Mouse (Mus musculus) forebrain, embryonic 11.5 days (tissue): ENCODE measurements around the gene Foxa3. TPM values are rescaled to one million over a fixed set of nuclear protein-coding genes. Genes with fewer than 3 reads are reported as not detected.

Experiments used
- ATAC-seq: fragments of 200-750 bp; cut with Nextera tagmentation; replicated peaks from 2 replicates; pipeline ENCODE4 v1.8.0; 2017; ENCODE audit warnings: moderate TSS enrichment; ENCODE audit not compliant: low FRiP score
- DNase-seq: peaks from one replicate; pipeline ENCODE4 v3.0.0-alpha.2; 2017; ENCODE audit warnings: low spot score
- H3K27ac ChIP-seq: fragments of 300-500 bp; sonication (generic); 2 replicates; pipeline ENCODE4 v1.5.1; 2014; ENCODE audit warnings: low read depth, low read length
- H3K27me3 ChIP-seq: fragments of 300-500 bp; sonication (generic); 2 replicates; pipeline ENCODE4 v1.6.1; 2014; ENCODE audit warnings: mild to moderate bottlenecking, low read length, mixed read lengths; ENCODE audit not compliant: control insufficient read depth, insufficient read depth
- H3K36me3 ChIP-seq: fragments of 300-500 bp; sonication (generic); 2 replicates; pipeline ENCODE4 v1.6.1; 2014; ENCODE audit warnings: mild to moderate bottlenecking, low read length, moderate library complexity, mixed read lengths; ENCODE audit not compliant: control insufficient read depth, insufficient read depth
- H3K4me1 ChIP-seq: fragments of 300-500 bp; sonication (generic); replicated peaks from 2 replicates; pipeline ENCODE4 v1.6.1; 2014; ENCODE audit warnings: low read length, mixed read lengths; ENCODE audit not compliant: control insufficient read depth, insufficient read depth
- H3K4me2 ChIP-seq: fragments of 300-500 bp; sonication (generic); 2 replicates; pipeline ENCODE4 v1.6.1; 2014; ENCODE audit warnings: low read depth, mild to moderate bottlenecking, low read length, moderate library complexity, mixed read lengths; ENCODE audit not compliant: severe bottlenecking
- H3K4me3 ChIP-seq: fragments of 300-500 bp; sonication (generic); 2 replicates; pipeline ENCODE4 v1.5.1; 2014; ENCODE audit warnings: low read depth, low read length
- H3K9ac ChIP-seq: fragments of 300-500 bp; sonication (generic); 2 replicates; pipeline ENCODE4 v1.6.1; 2014; ENCODE audit warnings: low read length
- H3K9me3 ChIP-seq: fragments of 300-500 bp; sonication (generic); 2 replicates; pipeline ENCODE4 v1.6.1; 2016; ENCODE audit warnings: low read length, mixed read lengths; ENCODE audit not compliant: control insufficient read depth
- WGBS: fragments of 180-500 bp; shearing (Covaris S2); extraction: QIAGEN DNeasy Blood & Tissue Kit; methylation state at CpG from one replicate; pipeline ENCODE4 v1.1.7; 2014; 5-methylcytosine and 5-hydroxymethylcytosine counted together
- polyA plus RNA-seq: library from polyadenylated mRNA; unstranded; fragments of >200 nt; fragmentation: Nextera tagmentation; extraction: Ambion mirVana; gene quantifications from 2 replicates; pipeline ENCODE4 v1.2.1, GENCODE M21; 2014

The Foxa3 gene
- polyA plus RNA-seq, 1 experiment from 2014 or later = not detected

GRCm38 (mm10) chr7:19021048-19021447 is 2.3 kb downstream of the Foxa3 start:
- Histone ChIP-seq H3K4me1 (0 out of 2 replicates have a peak, but pooled peaks cover 2% of the 10 kb centered on the region), H3K36me3 (no peaks in the 10 kb centered on the region), H3K9ac (no peak overlapping the region), H3K4me2 (no peak overlapping the region), H3K27ac (no peak overlapping the region), H3K27me3 (peaks cover 22% of the 10 kb centered on the region), H3K9me3 (no peaks in the 10 kb centered on the region), H3K4me3 (no peak overlapping the region)
- 27% methylated on average over 8 of the region's 8 CpGs for WGBS
- ATAC-seq (no peak), DNase-seq (no peak)

GRCm38 (mm10) chr7:19017909-19018308 is 5.4 kb downstream of the Foxa3 start:
- 89% methylated on average over 7 of the region's 7 CpGs for WGBS
- H3K9me3 ChIP-seq = no peaks in the 10 kb centered on the region
- H3K27me3 ChIP-seq = peaks cover 13% of the 10 kb centered on the region
- ATAC-seq (no peak), DNase-seq (no peak)
- no peak overlapping the region for H3K9ac ChIP-seq
- no peaks in the 10 kb centered on the region for H3K4me1 ChIP-seq
- H3K4me2 ChIP-seq = no peak overlapping the region
- H3K36me3 ChIP-seq = no peaks in the 10 kb centered on the region
- no peak overlapping the region for H3K4me3 ChIP-seq
- H3K27ac ChIP-seq = no peak overlapping the region

- no peak overlapping the region for H3K9ac ChIP-seq
These were observed 7.3 kb downstream of the Foxa3 start for GRCm38 (mm10) chr7:19016042-19016441.

GRCm38 (mm10) chr7:19014452-19014851 is 8.9 kb downstream of the Foxa3 start:
- Histone ChIP-seq H3K27ac (no peak overlapping the region), H3K27me3 (no peaks in the 10 kb centered on the region), H3K9ac (no peak overlapping the region), H3K36me3 (no peaks in the 10 kb centered on the region), H3K9me3 (no peaks in the 10 kb centered on the region), H3K4me3 (no peak overlapping the region), H3K4me2 (no peak overlapping the region), H3K4me1 (peaks cover 3% of the 10 kb centered on the region; the same call in 1 of the 2 replicates)
- WGBS = 62% methylated on average over 15 of the region's 15 CpGs
- ATAC-seq (no peak), DNase-seq (no peak)

More at GRCm38 (mm10) chr7:19016042-19016441, 7.3 kb downstream of the Foxa3 start:
- no peak overlapping the region for H3K4me3 ChIP-seq
- DNase-seq = no peak
- H3K4me2 ChIP-seq = no peak overlapping the region
- peaks cover 3% of the 10 kb centered on the region; the same call in 1 of the 2 replicates for H3K4me1 ChIP-seq
- H3K27me3 ChIP-seq = peaks cover under 1% of the 10 kb centered on the region; the same call in 1 of the 2 replicates
- no peak for ATAC-seq
- no peaks in the 10 kb centered on the region for H3K36me3 ChIP-seq
- H3K27ac ChIP-seq = no peak overlapping the region
- no peaks in the 10 kb centered on the region for H3K9me3 ChIP-seq
- 88% methylated on average over 4 of the region's 4 CpGs for WGBS

GRCm38 (mm10) chr7:19012882-19013281 is 10.5 kb downstream of the Foxa3 start:
- DNase-seq = no peak
- Histone ChIP-seq H3K36me3 (no peaks in the 10 kb centered on the region; the same call in 1 of the 2 replicates), H3K4me1 (peaks cover 3% of the 10 kb centered on the region; the same call in 1 of the 2 replicates), H3K4me2 (no peak overlapping the region), H3K27ac (no peak overlapping the region), H3K9me3 (no peaks in the 10 kb centered on the region), H3K27me3 (no peaks in the 10 kb centered on the region), H3K9ac (no peak overlapping the region), H3K4me3 (no peak overlapping the region)
- 46% methylated on average over 2 of the region's 2 CpGs for WGBS
- no peak for ATAC-seq

- H3K4me2 ChIP-seq = peak overlapping the region; percentile 56
- H3K27ac ChIP-seq = peak overlapping the region; percentile 26; the same call in 1 of the 2 replicates
- peak overlapping the region; percentile 67 for H3K9ac ChIP-seq
- peaks cover 3% of the 10 kb centered on the region; the same call in 1 of the 2 replicates for H3K36me3 ChIP-seq
- peak overlapping the region; percentile 26 for H3K4me3 ChIP-seq
- H3K4me1 ChIP-seq = peaks cover 3% of the 10 kb centered on the region; the same call in 1 of the 2 replicates
- no peak for ATAC-seq
- WGBS = 5% methylated on average over 24 of the region's 31 CpGs
- no peak for DNase-seq
- no peaks in the 10 kb centered on the region for H3K27me3 ChIP-seq
- H3K9me3 ChIP-seq = no peaks in the 10 kb centered on the region
These were observed 11.2 kb downstream of the Foxa3 start for GRCm38 (mm10) chr7:19012025-19012621.

GRCm38 (mm10) chr7:19010581-19010980 is 12.8 kb downstream of the Foxa3 start:
- no peak for ATAC-seq
- H3K9me3 ChIP-seq = no peaks in the 10 kb centered on the region
- H3K4me3 ChIP-seq = no peak overlapping the region
- no peak overlapping the region for H3K4me2 ChIP-seq
- H3K27ac ChIP-seq = no peak overlapping the region
- DNase-seq = no peak
- no peak overlapping the region for H3K9ac ChIP-seq
- H3K27me3 ChIP-seq = no peaks in the 10 kb centered on the region
- H3K36me3 ChIP-seq = peaks cover 3% of the 10 kb centered on the region; the same call in 1 of the 2 replicates
- 73% methylated on average over 7 of the region's 7 CpGs for WGBS
- H3K4me1 ChIP-seq = peaks cover 11% of the 10 kb centered on the region

GRCm38 (mm10) chr7:19007026-19007977 is 16.0 kb downstream of the Foxa3 start:
- H3K9ac ChIP-seq = no peak overlapping the region
- H3K36me3 ChIP-seq = peaks cover 5% of the 10 kb centered on the region; the same call in 1 of the 2 replicates
- ATAC-seq = no peak
- H3K4me2 ChIP-seq = 0 out of 2 replicates have a peak overlapping the region, but pooled peaks have one; percentile 21
- peaks cover 23% of the 10 kb centered on the region for H3K4me1 ChIP-seq
- 85% methylated on average over 13 of the region's 13 CpGs for WGBS
- no peak overlapping the region for H3K4me3 ChIP-seq
- no peaks in the 10 kb centered on the region for H3K9me3 ChIP-seq
- H3K27ac ChIP-seq = no peak overlapping the region
- DNase-seq = no peak
- H3K27me3 ChIP-seq = no peaks in the 10 kb centered on the region
